Mouse (Mus musculus) frontal cortex, adult 2 months (tissue): ENCODE measurements around the gene Tor4a. TPM values are rescaled to one million over a fixed set of nuclear protein-coding genes. Genes with fewer than 3 reads are reported as not detected.

ENCODE experiments used
- DNase-seq, 2 experiments: peaks; one replicate each; pipeline ENCODE4 v3.0.0; 2022; ENCODE audit warnings: low spot score in 1 of 2; ENCODE audit errors: extremely low spot score in 1 of 2
- polyA plus RNA-seq: library from polyadenylated mRNA; depleted of rRNA; stranded (reverse); fragments of >200 nt; gene quantifications from 2 replicates; pipeline ENCODE4 v1.2.3, GENCODE M21; 2012

The Tor4a gene
- polyA plus RNA-seq, 1 experiment: 3.0 TPM

GRCm38 (mm10) chr2:25225811-25226379 is 29.2 kb upstream of the Tor4a start:
- no peak for DNase-seq

DNA sequence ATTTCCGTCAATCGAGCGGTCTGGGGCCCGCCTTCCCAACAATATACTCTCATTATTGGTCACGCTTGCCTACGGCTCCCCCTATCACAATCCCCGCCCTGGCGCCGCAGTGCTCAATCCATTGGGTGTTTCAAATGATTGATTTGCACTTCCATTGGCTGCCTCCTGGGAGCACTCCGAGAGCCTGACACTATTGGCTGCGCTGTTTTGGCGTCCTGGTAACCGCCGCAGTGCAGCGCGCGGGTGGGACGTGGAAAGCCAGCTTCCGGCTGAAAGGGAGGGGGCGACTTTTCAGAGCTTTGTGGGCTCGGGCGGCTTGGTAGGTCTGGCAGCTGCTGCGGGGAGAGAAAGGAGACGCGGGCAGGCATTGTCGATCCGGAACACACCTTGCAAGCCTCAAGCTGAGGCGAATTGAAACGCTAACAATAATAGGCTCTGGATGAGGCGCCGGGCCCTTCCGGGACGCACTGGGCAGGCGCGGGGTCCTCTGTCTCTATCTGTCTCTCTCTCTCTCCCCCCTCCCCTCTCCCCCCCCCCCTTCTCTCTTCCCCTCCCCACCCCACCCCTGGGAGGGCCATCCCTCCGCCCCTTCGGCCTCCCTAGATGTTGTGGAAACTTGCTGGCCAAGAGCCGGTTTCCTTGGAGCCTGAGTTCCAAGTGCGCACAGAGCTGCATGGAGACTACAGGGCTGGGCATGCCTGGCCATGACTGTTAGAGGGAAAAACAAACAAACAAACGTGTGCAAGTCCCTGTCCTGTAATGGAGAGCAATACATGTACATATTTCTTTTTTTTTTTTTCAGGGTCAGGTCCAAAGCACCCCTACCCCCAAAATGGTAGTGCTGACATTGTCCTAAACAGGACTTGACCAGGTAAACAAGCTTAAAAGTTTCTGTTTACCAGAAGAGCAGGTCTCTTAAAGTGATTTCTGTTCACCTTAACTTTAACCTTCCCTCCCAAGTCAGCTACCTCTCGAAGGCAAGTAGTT is 28.4 kb upstream of the Tor4a start:
- DNase-seq: peak; percentile 99 to 100

DNA sequence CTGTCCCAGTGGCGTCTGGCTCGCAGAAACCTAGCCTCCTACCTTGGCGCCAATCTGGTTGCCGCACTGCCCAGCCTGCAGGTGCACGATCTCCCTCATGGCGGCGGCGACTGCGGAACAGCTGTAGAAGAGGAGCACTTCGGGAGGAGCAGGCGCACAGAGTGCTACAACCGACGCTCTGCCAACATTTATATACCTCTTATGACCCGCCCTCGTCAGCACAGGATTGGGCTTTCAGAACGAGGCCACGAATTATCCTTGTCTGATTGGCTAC is 27.7 kb upstream of the Tor4a start, which contains the start of gene Tubb4b:
Gene Tubb4b (minus strand): TSS at position 211 of the 274 bp plus-strand sequence.
- DNase-seq: no peak

DNA sequence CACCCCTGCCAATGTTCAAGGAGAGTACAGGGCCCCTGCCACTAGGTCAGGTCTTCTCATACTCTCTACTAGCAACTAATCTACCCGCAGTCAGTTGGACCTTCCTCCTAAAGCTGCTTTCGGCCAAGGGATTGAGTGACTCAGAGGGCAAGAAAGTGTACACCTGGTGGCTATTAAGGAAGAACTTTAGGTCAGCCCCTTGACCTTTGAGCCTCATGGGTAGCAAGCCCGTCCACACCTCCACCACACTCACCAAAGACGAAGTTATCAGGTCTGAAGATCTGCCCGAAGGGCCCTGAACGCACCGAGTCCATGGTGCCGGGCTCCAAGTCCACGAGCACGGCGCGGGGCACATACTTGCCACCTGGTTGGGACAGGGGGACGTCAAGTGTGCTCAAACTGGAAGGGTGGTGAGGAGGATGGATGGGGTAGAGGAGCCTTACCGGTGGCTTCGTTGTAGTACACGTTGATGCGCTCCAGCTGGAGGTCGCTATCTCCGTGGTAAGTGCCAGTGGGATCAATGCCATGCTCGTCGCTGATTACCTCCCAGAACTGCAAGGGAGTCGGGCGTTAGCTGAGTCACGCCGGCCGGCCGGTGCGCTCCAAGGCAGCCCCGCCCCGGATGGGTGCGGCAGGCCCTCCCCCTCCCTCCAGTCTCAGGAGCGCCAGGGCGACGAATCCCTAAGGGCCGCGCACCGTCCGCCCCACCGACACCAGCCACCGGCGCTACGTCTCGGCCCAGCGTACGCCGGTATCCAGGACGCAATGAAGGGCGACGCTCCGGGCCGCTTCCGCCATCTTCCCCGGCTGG is 27.2 kb upstream of the Tor4a start:
- peak in 1 of 2 experiments; percentile 77 for DNase-seq

- DNase-seq: no peak
Measured at GRCm38 (mm10) chr2:25221331-25221772, 24.7 kb upstream of the Tor4a start.

DNA sequence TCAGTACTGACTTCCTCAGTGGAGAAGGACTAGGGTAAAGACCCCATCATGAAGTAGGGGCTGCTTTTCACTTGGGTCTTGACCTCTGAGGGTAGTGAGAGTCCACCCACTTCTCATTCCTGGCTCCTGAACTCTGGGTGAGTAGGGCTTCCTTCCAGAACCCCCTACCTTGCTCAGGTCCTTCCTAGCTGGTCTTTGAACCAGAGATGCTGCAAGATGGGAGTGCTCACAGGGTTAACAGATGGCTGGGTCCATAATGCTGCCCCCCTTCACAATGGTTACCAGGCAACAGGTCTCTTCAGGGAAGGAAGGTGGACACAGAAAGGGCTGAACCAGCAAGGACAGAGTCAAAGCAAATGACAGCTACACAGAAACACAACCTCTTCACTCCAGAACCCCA is 21.8 kb upstream of the Tor4a start, which contains the start of gene Fam166a:
Gene Fam166a (plus strand): TSS at position 301 of the 400 bp plus-strand sequence.
- DNase-seq: no peak

DNA sequence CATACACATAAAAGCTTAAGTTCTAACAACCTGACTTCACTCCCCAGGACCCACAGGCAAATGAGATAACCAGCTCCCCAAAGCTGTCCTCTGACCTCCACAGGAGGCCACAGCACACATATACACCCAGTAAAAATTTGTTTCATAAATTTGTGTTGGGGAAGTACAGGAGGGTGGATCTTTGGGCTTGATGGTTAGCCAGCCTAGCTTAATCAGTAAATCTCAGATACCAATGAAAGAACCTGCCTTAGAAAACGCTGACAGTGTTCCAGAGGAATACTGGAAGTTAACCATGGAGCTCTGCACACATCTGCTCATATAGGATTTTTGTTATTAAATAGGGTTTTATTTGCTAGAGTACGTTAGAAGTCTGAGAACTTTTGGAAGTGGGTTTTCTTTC is 21.0 kb upstream of the Tor4a start:
- DNase-seq: no peak

GRCm38 (mm10) chr2:25214444-25214843 is 17.8 kb upstream of the Tor4a start, which contains the start of gene Stpg3:
Gene Stpg3, minus strand, starts transcription at chr2:25214637.
- DNase-seq: no peak

DNA sequence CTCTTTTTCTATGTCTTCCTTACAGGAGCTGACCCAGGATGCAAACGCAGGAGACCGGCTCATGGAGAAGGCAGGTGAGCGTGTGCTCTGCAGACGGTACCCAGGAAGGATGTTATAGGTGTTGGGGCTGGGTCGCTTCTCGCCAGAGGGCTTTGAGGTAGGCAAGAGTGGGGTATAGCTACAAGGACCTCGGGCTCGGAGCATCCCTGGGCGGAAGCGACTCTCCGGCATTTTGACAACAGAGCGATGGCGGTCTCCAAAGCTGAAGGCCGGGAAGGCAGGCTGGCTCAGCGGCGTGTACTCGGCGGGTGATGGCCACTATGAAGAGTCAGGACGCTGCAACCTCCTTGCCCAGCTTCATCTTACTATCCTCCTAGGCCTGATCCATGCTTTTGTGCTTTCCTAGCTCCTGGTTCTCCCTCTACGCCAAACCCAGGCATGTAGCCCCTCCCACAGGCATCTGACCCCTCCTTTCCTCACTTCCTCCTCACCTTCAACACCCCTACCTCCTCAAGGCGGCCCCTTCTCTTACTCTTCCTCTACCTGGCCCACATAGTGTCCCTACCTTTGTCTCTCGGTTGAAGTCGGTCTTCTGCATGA is 16.7 kb upstream of the Tor4a start:
- no peak for DNase-seq

DNA sequence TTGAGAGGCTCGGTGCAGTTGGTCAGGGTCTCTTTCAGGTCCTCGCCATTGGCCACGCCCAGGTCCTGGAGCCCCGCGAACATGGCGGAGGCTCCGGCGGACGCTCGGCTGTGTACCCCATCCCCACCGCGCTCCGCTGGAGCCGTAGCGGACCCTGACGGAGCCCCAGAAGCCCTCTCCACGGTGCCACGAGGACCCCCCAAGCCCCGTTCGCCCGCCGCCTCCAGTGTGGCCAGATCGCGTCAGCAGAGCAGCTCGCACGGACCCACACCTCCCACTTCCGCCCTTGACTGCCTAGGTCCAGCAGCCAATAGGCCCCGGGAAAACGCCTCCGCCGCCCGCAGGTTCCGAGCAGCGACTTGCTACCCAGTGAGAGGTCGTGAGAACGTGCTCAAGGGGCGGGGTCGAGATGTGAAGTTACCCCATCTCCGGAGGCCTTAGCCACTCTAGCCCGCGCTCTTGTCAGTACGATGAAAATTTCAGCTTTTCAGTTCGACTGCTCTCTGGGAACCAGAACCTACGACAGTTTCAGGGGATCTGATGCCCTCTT is 14.5 kb upstream of the Tor4a start, which contains the start of gene Nelfb:
Gene Nelfb (minus strand): TSS at position 369 of the 550 bp plus-strand sequence.
- DNase-seq: peak; percentile 73 to 80

GRCm38 (mm10) chr2:25210686-25211085 is 14.0 kb upstream of the Tor4a start:
- DNase-seq: no peak

DNA sequence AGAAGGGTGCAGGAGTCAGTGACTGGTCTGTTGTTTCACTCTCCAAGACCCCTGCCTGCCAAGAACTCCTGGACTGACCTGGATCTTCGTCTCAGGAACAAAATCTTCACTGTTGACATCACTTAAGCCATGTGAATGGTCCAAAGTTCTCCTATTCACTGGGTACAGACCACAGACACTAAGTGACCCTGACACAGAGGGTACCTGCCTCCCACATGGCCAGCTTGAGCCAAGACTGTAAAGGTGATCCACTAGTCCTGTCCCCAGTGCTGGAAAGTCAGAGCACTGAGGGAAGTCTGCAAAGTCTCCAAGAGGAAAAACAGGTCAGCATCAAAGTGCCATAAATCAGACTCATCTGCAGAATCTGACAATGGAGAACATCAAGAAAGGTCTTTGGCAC is 10.9 kb upstream of the Tor4a start:
- no peak for DNase-seq

GRCm38 (mm10) chr2:25203631-25204214 is 7.0 kb upstream of the Tor4a start:
- DNase-seq: no peak

- no peak for DNase-seq
Measured at GRCm38 (mm10) chr2:25200631-25201030, 3.9 kb upstream of the Tor4a start.

- no peak for DNase-seq
Measured at GRCm38 (mm10) chr2:25197946-25198345, 1.3 kb upstream of the Tor4a start.

- no peak for DNase-seq
Measured at GRCm38 (mm10) chr2:25197191-25197590, 505 bp upstream of the Tor4a start.

GRCm38 (mm10) chr2:25195211-25196156 is 1.2 kb downstream of the Tor4a start:
- no peak for DNase-seq

GRCm38 (mm10) chr2:25194486-25195171 is 2.1 kb downstream of the Tor4a start:
- DNase-seq: no peak
